Mouse (Mus musculus) bone marrow macrophage, adult 2 months (primary cell): ENCODE results near the gene Mtx3.

ENCODE experiments used
- CTCF ChIP-seq: IDR thresholded peaks from 2 replicates; pipeline ENCODE4 v1.5.1; 2012; ENCODE audit warnings: low read depth, mild to moderate bottlenecking, low read length, moderate library complexity
- POLR2A ChIP-seq: IDR thresholded peaks from 2 replicates; pipeline ENCODE4 v1.6.1; 2012; ENCODE audit warnings: mild to moderate bottlenecking, low read depth, low read length, borderline replicate concordance

- no peak for TF ChIP-seq CTCF
- no peak for TF ChIP-seq POLR2A
Observed at GRCm38 (mm10) chr13:92844586-92845221, at the start of gene Mtx3.
